ENCODE assay signal across 15 mouse cellular contexts in the genomic region with DNA sequence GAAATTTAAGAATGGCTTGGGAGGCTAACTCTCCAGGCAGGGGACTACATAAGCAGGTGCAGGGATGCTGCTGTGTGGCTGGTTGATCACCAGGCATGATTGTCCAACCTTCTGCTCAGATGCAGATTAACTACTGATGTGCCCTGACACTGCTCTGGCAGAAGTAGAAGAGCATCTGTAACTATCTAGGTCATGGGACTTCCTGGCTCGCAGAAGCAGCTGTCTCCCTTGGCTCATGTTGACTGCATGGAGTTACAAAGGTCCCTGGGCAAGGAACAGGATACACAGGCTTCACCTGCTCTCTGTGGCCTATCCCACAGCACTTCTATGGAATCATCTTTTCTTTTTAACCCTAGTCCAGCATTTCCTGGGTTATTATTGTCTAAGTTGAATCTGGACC. TPM values are rescaled to one million over a fixed set of nuclear protein-coding genes. Genes with fewer than 3 reads are reported as not detected.
A peak's percentile ranks its signal among the peaks of the same experiment; 100 is the strongest.
DNase-seq lines count a peak whose midpoint lies in the region; ATAC-seq lines count a peak whose summit lies in the region.
"Had no signal": no experiment of that assay in that cellular context is flagged by ENCODE, and none has a peak within 500 bp of the region (broad histone marks: within the 10 kb centered on the region; RNA-seq: fewer than 3 reads in every experiment).

No protein-coding gene starts in this region.

- DNase-seq in kidney, adult 18-20 months: peak; percentile 6
- no peak for DNase-seq in kidney, postnatal 4 days
- peak; percentile 56 for DNase-seq in MN1 (ENCODE audit: low spot score)
- DNase-seq in brain, adult 2 months (ENCODE audit: low read depth, low spot score): peak; percentile 80
- peak; percentile 72 for DNase-seq in cerebellum, adult 9-11 months
- no peak for DNase-seq in left cerebral cortex, adult 18-20 months (ENCODE audit: low spot score in 2 of 2)
- DNase-seq: heart, adult 2 months; lung, postnatal 10 days; right cerebral cortex, postnatal 25 days; thymus, postnatal 25 days had no signal

- ATAC-seq in CD4-positive, CD25-positive, alpha-beta regulatory T cell, adult 4 months: no peak
- ATAC-seq: forebrain, embryonic 14.5 days; intestine, embryonic 15.5 days had no signal

RNA-seq across cellular contexts. Expression of a gene that starts 12.7 kb away (rescaled TPM):
- polyA plus RNA-seq in CD4-positive, CD25-positive, alpha-beta regulatory T cell, adult 4 months (2017; shearing (Covaris generic)): not detected
- total RNA-seq in left cerebral cortex, adult 18-20 months (2021): 10 to 100 TPM; 10.4 to 15.5 TPM
- total RNA-seq: gastrocnemius, adult 8-10 months; heart, adult 2 months had no signal
- polyA plus RNA-seq: liver, embryonic 15.5 days had no signal

Comparison
In these comparisons a context has a peak if more than half of its experiments do, and no peak if none do; other contexts are left out.
1. DNase-seq: peak in kidney, adult 18-20 months (single experiment), MN1 (single experiment), brain, adult 2 months (single experiment) and cerebellum, adult 9-11 months (single experiment); none in kidney, postnatal 4 days (0 of 2) and left cerebral cortex, adult 18-20 months (0 of 2).